Mouse (Mus musculus): ENCODE data around the gene Oat. TPM values are rescaled to one million over a fixed set of nuclear protein-coding genes. Genes with fewer than 3 reads are reported as not detected.
A peak's percentile ranks its signal among the peaks of the same experiment; 100 is the strongest.

The Oat gene
- polyA plus RNA-seq, 1 experiment, result 98.5 TPM

GRCm38 (mm10) chr7:132585695-132586491 is 9.7 kb upstream of the Oat start:
- H3K4me1 ChIP-seq (ENCODE audit: control insufficient read depth, insufficient read depth, low read length), result peaks cover 2% of the 10 kb centered on the region; the same call in 1 of the 2 replicates
- 65% methylated on average over 3 of the region's 3 CpGs for WGBS
- no peak for DNase-seq
- H3K27ac ChIP-seq (ENCODE audit: insufficient read depth, low read length), result no peak overlapping the region
- TF ChIP-seq POLR2A (IDR thresholded peaks at IDR 0.05; ENCODE audit: borderline replicate concordance, insufficient read depth, low read length) (no peak), CTCF (IDR thresholded peaks at IDR 0.05; ENCODE audit: borderline replicate concordance, insufficient read depth, low read depth, low read length) (no peak)
- H3K4me3 ChIP-seq (replicated peaks; ENCODE audit: insufficient read depth, low read depth, low read length), result no peak overlapping the region
- H3K27me3 ChIP-seq (ENCODE audit: control insufficient read depth, insufficient read depth, low read length), result no peaks in the 10 kb centered on the region

- H3K4me3 ChIP-seq (replicated peaks; ENCODE audit: insufficient read depth, low read depth, low read length), result no peak overlapping the region
- TF ChIP-seq POLR2A (IDR thresholded peaks at IDR 0.05; ENCODE audit: borderline replicate concordance, insufficient read depth, low read length) (no peak), CTCF (IDR thresholded peaks at IDR 0.05; ENCODE audit: borderline replicate concordance, insufficient read depth, low read depth, low read length) (no peak)
- H3K27ac ChIP-seq (ENCODE audit: insufficient read depth, low read length), result no peak overlapping the region
- no peaks in the 10 kb centered on the region for H3K4me1 ChIP-seq (ENCODE audit: control insufficient read depth, insufficient read depth, low read length)
- H3K27me3 ChIP-seq (ENCODE audit: control insufficient read depth, insufficient read depth, low read length), result no peaks in the 10 kb centered on the region
- DNase-seq, result no peak
- WGBS, result 85% methylated on average over 2 of the region's 2 CpGs
These were observed 5.2 kb upstream of the Oat start for GRCm38 (mm10) chr7:132581441-132581840.

GRCm38 (mm10) chr7:132580511-132580910 is 4.3 kb upstream of the Oat start:
- TF ChIP-seq CTCF (IDR thresholded peaks at IDR 0.05; ENCODE audit: borderline replicate concordance, insufficient read depth, low read depth, low read length), result no peak
- TF ChIP-seq POLR2A (IDR thresholded peaks at IDR 0.05; ENCODE audit: borderline replicate concordance, insufficient read depth, low read length), result no peak
- WGBS, result 88% methylated on average over 6 of the region's 6 CpGs
- DNase-seq, result no peak
- H3K4me3 ChIP-seq (replicated peaks; ENCODE audit: insufficient read depth, low read depth, low read length), result no peak overlapping the region
- H3K27ac ChIP-seq (ENCODE audit: insufficient read depth, low read length), result no peak overlapping the region
- H3K4me1 ChIP-seq (ENCODE audit: control insufficient read depth, insufficient read depth, low read length), result no peaks in the 10 kb centered on the region
- no peaks in the 10 kb centered on the region for H3K27me3 ChIP-seq (ENCODE audit: control insufficient read depth, insufficient read depth, low read length)

GRCm38 (mm10) chr7:132576891-132577290 is 693 bp upstream of the Oat start:
- Histone ChIP-seq H3K4me1 (ENCODE audit: control insufficient read depth, insufficient read depth, low read length) (no peaks in the 10 kb centered on the region), H3K27me3 (ENCODE audit: control insufficient read depth, insufficient read depth, low read length) (no peaks in the 10 kb centered on the region), H3K27ac (ENCODE audit: insufficient read depth, low read length) (no peak overlapping the region), H3K4me3 (replicated peaks; ENCODE audit: insufficient read depth, low read depth, low read length) (no peak overlapping the region)
- TF ChIP-seq CTCF (IDR thresholded peaks at IDR 0.05; ENCODE audit: borderline replicate concordance, insufficient read depth, low read depth, low read length), result no peak
- no peak for TF ChIP-seq POLR2A (IDR thresholded peaks at IDR 0.05; ENCODE audit: borderline replicate concordance, insufficient read depth, low read length)
- WGBS, result 68% methylated on average over 4 of the region's 4 CpGs
- no peak for DNase-seq

GRCm38 (mm10) chr7:132575623-132576022 is 575 bp downstream of the Oat start:
- H3K27ac ChIP-seq (ENCODE audit: insufficient read depth, low read length), result peak overlapping the region; percentile 24; the same call in 1 of the 2 replicates
- DNase-seq, result peak; percentile 83 to 84
- no peaks in the 10 kb centered on the region for H3K27me3 ChIP-seq (ENCODE audit: control insufficient read depth, insufficient read depth, low read length)
- H3K4me3 ChIP-seq (replicated peaks; ENCODE audit: insufficient read depth, low read depth, low read length), result peak overlapping the region; percentile 63
- peak; percentile 67 for TF ChIP-seq CTCF (IDR thresholded peaks at IDR 0.05; ENCODE audit: borderline replicate concordance, insufficient read depth, low read depth, low read length)
- peak; percentile 33; the same call in 1 of the 2 replicates for TF ChIP-seq POLR2A (IDR thresholded peaks at IDR 0.05; ENCODE audit: borderline replicate concordance, insufficient read depth, low read length)
- no peaks in the 10 kb centered on the region for H3K4me1 ChIP-seq (ENCODE audit: control insufficient read depth, insufficient read depth, low read length)
- WGBS, result under 1% methylated on average over 13 of the region's 13 CpGs

- no peak for DNase-seq
- no peak overlapping the region for H3K27ac ChIP-seq (ENCODE audit: insufficient read depth, low read length)
- 93% methylated on average over 5 of the region's 5 CpGs for WGBS
- no peak for TF ChIP-seq CTCF (IDR thresholded peaks at IDR 0.05; ENCODE audit: borderline replicate concordance, insufficient read depth, low read depth, low read length)
- no peak for TF ChIP-seq POLR2A (IDR thresholded peaks at IDR 0.05; ENCODE audit: borderline replicate concordance, insufficient read depth, low read length)
- H3K27me3 ChIP-seq (ENCODE audit: control insufficient read depth, insufficient read depth, low read length), result no peaks in the 10 kb centered on the region
- H3K4me1 ChIP-seq (ENCODE audit: control insufficient read depth, insufficient read depth, low read length), result no peaks in the 10 kb centered on the region
- H3K4me3 ChIP-seq (replicated peaks; ENCODE audit: insufficient read depth, low read depth, low read length), result no peak overlapping the region
These were observed 1.6 kb downstream of the Oat start for GRCm38 (mm10) chr7:132574646-132575045.

- no peak for TF ChIP-seq CTCF (IDR thresholded peaks at IDR 0.05; ENCODE audit: borderline replicate concordance, insufficient read depth, low read depth, low read length)
- TF ChIP-seq POLR2A (IDR thresholded peaks at IDR 0.05; ENCODE audit: borderline replicate concordance, insufficient read depth, low read length), result no peak
- Histone ChIP-seq H3K4me1 (ENCODE audit: control insufficient read depth, insufficient read depth, low read length) (no peaks in the 10 kb centered on the region), H3K4me3 (replicated peaks; ENCODE audit: insufficient read depth, low read depth, low read length) (no peak overlapping the region), H3K27me3 (ENCODE audit: control insufficient read depth, insufficient read depth, low read length) (no peaks in the 10 kb centered on the region), H3K27ac (ENCODE audit: insufficient read depth, low read length) (no peak overlapping the region)
- DNase-seq, result peak in 1 of 2 experiments; percentile 18
- WGBS, result 45% methylated on average over 6 of the region's 6 CpGs
These were observed 3.0 kb downstream of the Oat start for GRCm38 (mm10) chr7:132573205-132573604.

- 87% methylated on average over 3 of the region's 3 CpGs for WGBS
- H3K27me3 ChIP-seq (ENCODE audit: control insufficient read depth, insufficient read depth, low read length), result no peaks in the 10 kb centered on the region
- no peak overlapping the region for H3K4me3 ChIP-seq (replicated peaks; ENCODE audit: insufficient read depth, low read depth, low read length)
- no peak for DNase-seq
- no peak overlapping the region for H3K27ac ChIP-seq (ENCODE audit: insufficient read depth, low read length)
- TF ChIP-seq CTCF (IDR thresholded peaks at IDR 0.05; ENCODE audit: borderline replicate concordance, insufficient read depth, low read depth, low read length), result no peak
- TF ChIP-seq POLR2A (IDR thresholded peaks at IDR 0.05; ENCODE audit: borderline replicate concordance, insufficient read depth, low read length), result no peak
- H3K4me1 ChIP-seq (ENCODE audit: control insufficient read depth, insufficient read depth, low read length), result no peaks in the 10 kb centered on the region
These were observed 3.5 kb downstream of the Oat start for GRCm38 (mm10) chr7:132572738-132573137.

All from cerebellum, adult 2 months (tissue).